Mouse (Mus musculus) gastrocnemius, postnatal 10 days (tissue): Measurements from ENCODE around the gene Plekha5. TPM values are rescaled to one million over a fixed set of nuclear protein-coding genes. Genes with fewer than 3 reads are reported as not detected.

ENCODE experiments used
- DNase-seq: peaks from one replicate; pipeline ENCODE4 v3.0.0; 2021; ENCODE audit warnings: mixed read lengths
- total RNA-seq, 2 experiments: library from RNA; stranded (reverse); gene quantifications; 2 replicates each; pipeline ENCODE4 v1.2.3; 2021

Plekha5 gene
- total RNA-seq, 2 experiments from 2014 or later: 20.0 to 23.4 TPM

- DNase-seq: no peak
Observed at GRCm38 (mm10) chr6:140455851-140456250, 32.0 kb downstream of the Plekha5 start.

DNA sequence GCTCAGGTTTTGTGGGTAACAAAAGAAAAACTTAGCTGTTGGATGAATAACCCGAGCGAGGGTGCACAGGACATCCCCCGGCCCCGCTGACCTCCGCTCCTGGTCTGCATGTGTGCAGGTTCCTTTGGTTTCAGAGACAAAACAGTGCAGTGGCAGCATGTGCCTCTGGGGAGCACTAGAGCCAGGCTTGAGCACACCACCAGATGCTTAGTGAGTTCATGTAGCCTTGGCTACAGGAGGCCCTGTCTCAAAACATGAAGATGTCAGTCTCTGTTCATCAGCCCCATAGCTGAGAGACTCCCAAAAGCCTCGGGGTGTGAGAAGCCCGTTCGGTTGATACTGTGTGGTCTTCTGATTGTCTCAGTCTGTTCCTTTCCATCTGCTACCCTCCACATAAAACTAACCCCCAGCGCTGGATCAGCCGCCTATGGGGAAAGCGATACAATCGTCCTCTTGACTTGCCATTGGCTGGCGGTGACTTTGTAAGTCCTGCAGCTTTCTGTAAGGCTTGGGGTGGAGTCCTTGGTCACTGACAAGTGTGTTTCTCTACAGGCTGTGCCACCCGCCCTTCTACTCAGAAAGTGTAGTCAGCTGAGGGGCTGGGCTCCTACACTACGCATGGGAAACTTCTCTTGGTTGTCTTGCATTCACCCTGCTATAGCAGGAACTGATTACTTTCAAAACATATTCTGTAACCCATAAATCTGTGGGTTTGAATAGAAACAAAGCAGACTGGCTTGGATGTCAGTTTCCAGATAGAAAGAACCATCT lies 32.7 kb downstream of the Plekha5 start:
- no peak for DNase-seq

- no peak for DNase-seq
Observed at GRCm38 (mm10) chr6:140460398-140460797, 36.5 kb downstream of the Plekha5 start.

GRCm38 (mm10) chr6:140464818-140465217 lies 41.0 kb downstream of the Plekha5 start:
- no peak for DNase-seq

DNA sequence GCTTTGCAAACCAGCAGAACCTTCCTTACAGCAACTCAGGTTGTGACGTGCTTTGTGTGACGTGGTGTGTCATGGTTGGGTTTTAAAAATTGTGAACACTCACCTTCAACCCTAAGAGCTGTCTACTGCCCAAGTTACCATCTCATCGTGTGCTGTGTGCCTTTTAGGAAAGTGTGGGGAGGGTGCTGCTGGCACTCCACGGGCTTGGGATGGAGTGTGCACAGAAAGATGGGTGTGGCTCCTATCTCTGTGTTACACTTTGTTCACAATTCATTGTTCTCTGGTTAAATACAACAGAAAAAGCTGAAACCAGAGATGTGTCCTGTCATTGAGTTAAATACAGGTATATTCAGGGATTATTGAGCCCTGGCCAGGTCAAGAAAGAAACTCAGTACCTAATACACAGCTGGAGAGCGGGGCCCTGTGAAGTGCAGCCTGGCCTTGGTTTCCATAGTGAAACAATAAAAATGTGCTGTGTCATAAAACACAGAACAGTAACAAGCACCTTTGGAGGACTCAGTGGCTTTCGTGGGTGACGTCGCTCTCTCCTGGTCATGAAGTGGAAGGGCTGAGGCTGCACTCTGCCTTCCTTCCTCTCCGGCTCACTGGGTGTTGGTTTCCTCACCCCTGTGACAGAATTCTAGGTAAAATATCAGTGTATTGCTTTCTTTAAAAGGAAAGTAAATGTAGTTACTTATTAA lies 42.2 kb downstream of the Plekha5 start:
- DNase-seq: no peak

- no peak for DNase-seq
Observed at GRCm38 (mm10) chr6:140466841-140467240, 43.0 kb downstream of the Plekha5 start.

DNA sequence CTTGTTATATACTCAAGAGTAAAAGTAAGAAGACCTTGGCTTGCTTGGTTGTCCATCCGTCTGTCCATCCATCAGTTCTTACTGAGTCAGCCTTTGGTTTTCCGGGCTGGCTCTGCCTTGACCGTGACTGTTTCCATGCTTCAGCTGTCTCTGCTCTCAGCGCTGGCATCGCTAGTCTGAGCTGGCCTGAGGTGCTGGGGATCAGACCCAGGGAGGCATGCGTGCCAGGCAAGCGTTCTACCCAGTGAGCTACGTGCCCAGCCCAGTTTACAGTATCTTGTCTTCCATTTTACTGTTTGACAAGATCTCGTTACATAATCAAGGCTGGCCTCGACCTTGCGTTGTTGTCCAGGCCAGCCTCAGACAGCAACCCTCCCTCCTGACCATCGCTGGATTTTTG lies 44.0 kb downstream of the Plekha5 start:
- DNase-seq: no peak

DNA sequence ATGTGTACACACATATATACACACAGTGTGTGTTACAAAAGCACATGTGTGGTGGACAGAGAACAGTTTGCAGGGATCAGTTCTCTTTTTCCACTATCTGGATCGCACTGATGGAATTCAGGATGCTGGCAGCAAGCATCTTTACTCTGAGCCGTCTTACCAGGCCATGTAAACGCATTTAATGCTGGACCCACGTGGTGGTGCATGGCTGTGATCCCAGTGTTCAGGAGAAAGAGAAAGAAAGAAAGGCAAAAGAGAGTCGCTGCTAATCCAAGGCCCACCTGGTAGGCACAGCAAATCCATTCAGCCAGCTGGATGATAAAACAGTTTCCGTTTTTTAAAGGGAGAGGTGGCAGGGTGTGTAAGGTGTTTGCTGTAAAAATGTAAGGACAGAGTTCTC lies 45.9 kb downstream of the Plekha5 start:
- no peak for DNase-seq

GRCm38 (mm10) chr6:140471751-140472150 lies 47.9 kb downstream of the Plekha5 start:
- DNase-seq: no peak

GRCm38 (mm10) chr6:140472345-140472744 lies 48.5 kb downstream of the Plekha5 start:
- peak; percentile 68 for DNase-seq

DNA sequence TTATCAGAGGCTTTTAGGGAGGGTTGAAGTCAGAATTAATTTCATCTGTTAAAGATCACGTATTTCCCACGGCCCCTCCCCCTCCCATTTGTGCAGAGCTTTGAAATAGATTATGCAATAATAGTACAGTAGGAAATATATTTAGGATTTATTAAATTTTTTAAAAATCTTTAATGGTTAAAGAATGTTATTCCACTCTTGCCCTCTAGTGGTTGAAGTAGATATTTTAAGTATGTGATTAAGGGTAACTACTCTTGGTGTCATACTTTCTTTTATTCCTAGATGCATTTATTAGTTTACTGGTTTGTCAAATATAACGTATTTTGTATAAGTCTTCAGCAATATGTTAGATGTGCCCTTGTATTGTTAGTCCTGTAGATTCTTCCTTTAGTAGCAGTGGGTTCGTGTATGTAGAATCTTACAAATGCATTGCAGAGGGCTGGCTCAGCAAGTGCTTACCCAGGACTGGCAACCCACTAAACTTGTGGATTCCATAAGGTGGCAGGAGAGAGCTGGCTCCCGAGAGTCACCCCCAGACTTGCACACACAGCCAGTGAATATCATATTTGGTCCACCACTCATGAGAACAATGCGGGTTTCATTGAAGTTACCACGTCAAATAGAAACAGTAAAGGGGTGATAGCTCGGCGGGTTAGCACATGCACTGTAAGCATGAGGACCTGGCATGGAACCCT lies 51.7 kb downstream of the Plekha5 start:
- no peak for DNase-seq

GRCm38 (mm10) chr6:140476981-140477380 lies 53.1 kb downstream of the Plekha5 start:
- no peak for DNase-seq

DNA sequence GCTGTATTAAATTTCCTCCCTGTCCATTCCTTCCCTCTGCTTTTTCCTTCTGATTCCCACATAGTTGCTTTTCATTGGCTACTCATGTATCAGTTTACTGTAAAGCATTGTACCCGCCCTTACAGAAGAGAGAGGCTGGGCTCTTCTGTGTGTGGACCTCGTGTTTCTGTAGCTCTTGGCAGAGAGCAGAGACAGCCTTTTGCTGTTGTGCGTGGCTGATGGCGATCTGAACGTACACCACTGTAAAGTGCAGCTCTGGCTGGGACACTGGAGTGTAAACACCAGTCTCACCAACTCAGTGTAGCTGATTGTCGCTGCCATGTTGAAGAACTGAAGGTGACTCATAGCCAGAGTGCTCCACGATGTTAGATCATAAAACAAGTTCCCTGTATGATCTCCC lies 54.2 kb downstream of the Plekha5 start:
- no peak for DNase-seq

DNA sequence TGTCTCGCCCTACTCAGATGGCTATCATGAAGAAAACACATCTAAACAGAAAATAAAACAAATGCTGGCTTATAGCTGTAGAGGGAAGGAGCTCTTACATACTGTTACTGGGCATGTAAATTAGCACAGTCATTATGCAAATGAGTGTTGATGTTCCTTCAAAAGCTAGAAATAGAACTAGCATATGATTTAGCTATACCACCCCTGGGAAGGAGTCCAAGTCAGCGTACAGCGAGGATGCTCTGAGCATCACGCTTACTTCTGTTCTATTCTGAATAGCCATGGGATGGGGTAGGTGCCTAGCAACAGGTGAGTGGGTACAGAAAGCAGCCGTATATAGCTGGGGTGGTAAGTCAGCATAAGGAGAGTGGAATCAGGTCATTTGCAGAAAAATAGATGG lies 55.1 kb downstream of the Plekha5 start:
- no peak for DNase-seq

GRCm38 (mm10) chr6:140480425-140481081 lies 56.7 kb downstream of the Plekha5 start:
- DNase-seq: no peak

DNA sequence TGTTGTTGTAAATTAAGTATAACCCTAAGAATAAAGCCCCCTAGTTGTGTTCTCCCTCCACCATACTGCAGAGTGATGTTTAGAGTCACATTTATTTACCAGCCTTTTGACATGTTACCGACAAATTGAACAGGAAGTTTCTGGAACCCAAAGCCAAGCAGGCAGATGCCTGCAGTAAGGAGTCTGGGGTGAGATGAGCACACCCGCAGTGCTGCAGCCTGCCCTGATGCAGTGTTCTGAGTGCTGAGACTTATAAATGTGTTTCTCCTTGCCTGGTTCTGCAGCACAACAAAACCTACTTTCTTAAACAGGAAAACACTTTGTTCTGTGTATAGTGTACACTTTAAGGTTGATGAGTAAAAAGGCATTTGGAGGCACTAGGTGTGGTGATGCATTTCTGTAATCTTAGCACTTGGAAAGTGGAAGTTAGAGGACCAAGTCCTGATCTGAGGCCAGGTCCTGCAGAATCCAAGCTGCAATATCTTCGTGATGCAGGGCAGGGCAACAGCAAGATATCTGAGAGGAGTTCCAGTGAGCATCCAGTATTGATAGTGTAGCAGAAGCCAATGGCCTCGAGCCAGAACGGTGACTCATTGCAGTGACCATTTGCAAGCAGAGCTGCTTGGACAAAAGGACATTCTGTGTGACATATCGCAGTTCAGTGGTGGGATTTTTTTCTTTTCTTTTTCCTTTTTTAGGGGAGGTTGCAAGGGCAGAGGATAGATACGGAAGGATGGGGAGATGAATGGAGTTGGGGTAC lies 58.0 kb downstream of the Plekha5 start:
- DNase-seq: peak; percentile 67

DNA sequence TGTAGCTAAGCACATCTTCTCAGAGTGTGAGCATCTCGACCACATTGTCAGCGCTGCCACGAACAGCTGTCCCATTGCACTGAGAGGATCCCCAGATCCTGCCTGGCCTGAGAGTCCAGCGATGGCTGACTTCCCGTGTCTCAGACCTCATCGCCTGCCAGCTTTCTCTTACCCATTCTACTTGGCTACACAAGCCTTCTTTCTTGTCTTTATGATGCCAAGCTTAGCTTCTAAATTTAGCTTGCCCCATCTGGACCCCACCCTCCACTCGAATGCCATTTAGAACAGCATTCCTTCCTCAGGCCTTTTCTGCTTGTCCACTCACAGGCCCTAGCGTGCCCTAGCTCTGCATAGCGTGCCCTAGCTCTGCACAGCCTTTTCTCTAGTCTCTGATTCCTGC lies 60.3 kb downstream of the Plekha5 start:
- peak; percentile 45 for DNase-seq

GRCm38 (mm10) chr6:140485636-140486035 lies 61.8 kb downstream of the Plekha5 start:
- no peak for DNase-seq

DNA sequence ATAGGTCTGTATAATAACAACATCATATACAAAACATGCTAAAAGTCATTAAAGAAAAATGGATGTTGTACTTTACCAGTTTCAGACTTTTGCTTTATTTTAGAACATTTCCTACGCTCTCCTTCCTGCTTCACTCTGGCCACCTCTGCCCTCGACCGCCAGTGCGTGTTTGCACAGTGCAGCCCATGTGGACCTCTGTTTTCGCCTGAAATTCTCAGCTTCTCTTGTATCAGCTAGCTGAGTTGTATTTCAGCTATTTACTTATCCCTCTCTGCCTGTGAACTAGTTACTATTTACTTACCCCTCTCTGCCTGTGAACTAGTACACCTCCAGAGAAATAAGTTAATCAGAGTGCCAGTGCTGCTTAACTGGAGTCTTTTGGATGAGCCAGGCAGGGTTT lies 62.8 kb downstream of the Plekha5 start:
- no peak for DNase-seq

DNA sequence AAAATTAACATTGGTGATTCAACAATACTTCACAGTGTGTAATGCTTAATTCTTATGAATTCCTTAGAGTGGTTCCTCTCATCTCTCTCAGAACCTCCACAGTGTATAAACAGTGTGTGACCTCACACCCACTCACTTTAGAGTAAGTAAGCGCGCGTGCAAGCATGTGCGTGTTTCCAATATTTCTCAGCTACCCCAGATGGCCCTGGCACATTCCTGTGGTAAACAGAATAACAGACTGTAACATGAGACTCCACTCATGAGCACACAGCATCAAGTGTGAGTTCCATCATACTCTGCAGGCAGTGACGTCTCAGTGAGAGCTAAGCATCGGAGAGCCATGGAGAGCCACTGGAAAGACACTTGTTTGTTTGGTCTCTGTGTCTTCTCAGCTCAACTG lies 63.6 kb downstream of the Plekha5 start:
- DNase-seq: no peak

- no peak for DNase-seq
Observed at GRCm38 (mm10) chr6:140488673-140489072, 64.8 kb downstream of the Plekha5 start.

GRCm38 (mm10) chr6:140489570-140489969 lies 65.7 kb downstream of the Plekha5 start:
- DNase-seq: no peak
